Mouse (Mus musculus): ENCODE measurements around the gene Adam15.

DNA sequence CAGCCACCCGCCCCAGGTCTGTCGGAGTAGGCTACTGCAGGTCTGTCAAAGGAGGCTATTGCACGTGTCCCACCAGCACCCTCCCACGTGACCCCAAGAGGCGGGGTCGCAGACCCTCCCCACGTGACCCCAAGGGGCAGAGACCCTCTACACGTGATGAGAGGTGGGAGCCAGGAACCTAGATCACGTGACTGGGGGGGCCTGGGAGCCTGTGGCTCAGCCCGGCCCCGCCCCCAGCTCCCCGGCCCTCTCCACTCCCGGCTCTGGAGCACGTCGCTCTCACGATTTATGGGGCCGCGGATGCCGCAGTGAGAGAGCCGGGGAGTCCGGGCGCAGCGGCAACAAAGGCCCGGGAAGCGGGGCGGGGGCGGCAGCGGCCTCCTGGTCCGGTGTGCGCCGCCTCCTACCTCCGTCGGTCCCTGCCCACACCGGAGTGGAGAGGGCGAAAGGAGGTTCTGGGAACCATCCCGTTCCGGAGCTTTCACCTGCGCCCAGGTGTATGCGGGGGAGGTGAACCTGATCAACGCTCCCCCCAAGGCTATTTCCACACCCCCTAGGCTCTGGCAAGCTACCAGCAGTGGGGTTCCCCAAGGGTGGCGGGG, 29.1 kb downstream of the Adam15 start:
- TF ChIP-seq CTCF (IDR thresholded peaks at IDR 0.05; ENCODE audit: borderline replicate concordance, extremely low read depth, insufficient read depth, insufficient read length) (no peak), POLR2A (IDR thresholded peaks at IDR 0.05; ENCODE audit: borderline replicate concordance, extremely low read depth, insufficient read depth, insufficient read length, poor library complexity, severe bottlenecking) (no peak)

Data from brain, embryonic 14.5 days (tissue).